9 mouse cellular contexts compared by ENCODE assay signal in genomic region chr19:53577025-53577800, GRCm38 (mm10). TPM values are rescaled to one million over a fixed set of nuclear protein-coding genes. Genes with fewer than 3 reads are reported as not detected.
DNase-seq lines count a peak whose midpoint lies in the region; ATAC-seq and TF ChIP-seq lines count a peak whose summit lies in the region.
"Had no signal": no experiment of that assay in that cellular context is flagged by ENCODE, and none has a peak within 500 bp of the region (broad histone marks: within the 10 kb centered on the region; RNA-seq: fewer than 3 reads in every experiment).

No protein-coding gene starts in this region.

- H3K4me1 ChIP-seq in heart, embryonic 12.5 days (replicated peaks) = peaks cover 40% of the 10 kb centered on the region
- H3K4me1 ChIP-seq in heart, adult 2 months (ENCODE audit: control insufficient read depth, insufficient read depth, low read length) = peaks cover 3% of the 10 kb centered on the region

- H3K36me3 ChIP-seq in heart, embryonic 12.5 days = no peaks in the 10 kb centered on the region
- H3K36me3 ChIP-seq in heart, adult 2 months (ENCODE audit: control insufficient read depth, insufficient read depth, low read length) = no peaks in the 10 kb centered on the region
- H3K36me3 ChIP-seq: hindbrain, embryonic 15.5 days had no signal

- no peak for TF ChIP-seq CTCF in heart, adult 2 months (IDR thresholded peaks at IDR 0.05)

- intact Hi-C loops in heart, adult 2 months (cut with DNase I) = loop anchor here (5.0 kb wide), 2 partner anchors 80 to 330 kb away; no protein-coding TSS in a partner anchor

- no peaks in the 10 kb centered on the region for H3K79me2 ChIP-seq in heart, adult 2 months (replicated peaks; ENCODE audit: control insufficient read depth, insufficient read depth, low read length)

- WGBS in heart, embryonic 12.5 days = 50% methylated on average over 11 of the region's 11 CpGs
- WGBS in heart, adult 2 months = 40% methylated on average over 11 of the region's 11 CpGs

- ATAC-seq in heart, embryonic 12.5 days (ENCODE audit: insufficient number of reproducible peaks, low FRiP score) = no peak

- H3K9me3 ChIP-seq in heart, embryonic 12.5 days (replicated peaks) = no peaks in the 10 kb centered on the region
- H3K9me3 ChIP-seq: hindbrain, embryonic 15.5 days had no signal

- TF ChIP-seq EP300 in heart, adult 2 months (IDR thresholded peaks at IDR 0.05; ENCODE audit: insufficient read depth, low read depth, low read length) = no peak

- no peak overlapping the region for H3K4me3 ChIP-seq in heart, embryonic 12.5 days
- no peak overlapping the region for H3K4me3 ChIP-seq in heart, adult 2 months
- H3K4me3 ChIP-seq: hindbrain, embryonic 15.5 days had no signal

- H3K9ac ChIP-seq in heart, embryonic 12.5 days = no peak overlapping the region; the same call in 1 of the 2 replicates
- no peak overlapping the region for H3K9ac ChIP-seq in heart, adult 2 months (ENCODE audit: low read depth, low read length)
- H3K9ac ChIP-seq: hindbrain, embryonic 15.5 days had no signal

- DNase-seq in heart, adult 2 months = no peak
- DNase-seq in thymus, postnatal 4 days = peak; percentile 5
- no peak for DNase-seq in thymus, postnatal 0 days (ENCODE audit: low spot score)
- DNase-seq in kidney, postnatal 10 days = peak; percentile 51
- DNase-seq in layer of hippocampus, adult 11-12 months (ENCODE audit: low spot score) = no peak
- no peak for DNase-seq in layer of hippocampus, postnatal 14 days (ENCODE audit: low spot score in 2 of 2)
- DNase-seq: right cerebral cortex, postnatal 14 days had no signal

- H3K27me3 ChIP-seq in heart, embryonic 12.5 days (replicated peaks) = no peaks in the 10 kb centered on the region
- no peaks in the 10 kb centered on the region for H3K27me3 ChIP-seq in heart, adult 2 months (ENCODE audit: control insufficient read depth, insufficient read depth, low read length)
- H3K27me3 ChIP-seq: hindbrain, embryonic 15.5 days had no signal

- peak overlapping the region; percentile 40 for H3K27ac ChIP-seq in heart, embryonic 12.5 days (ENCODE audit: poor library complexity, severe bottlenecking)
- H3K27ac ChIP-seq in heart, adult 2 months = no peak overlapping the region
- H3K27ac ChIP-seq: hindbrain, embryonic 15.5 days had no signal

- no peak overlapping the region; the same call in 1 of the 2 replicates for H3K4me2 ChIP-seq in heart, embryonic 12.5 days
- H3K4me2 ChIP-seq: hindbrain, embryonic 15.5 days had no signal

- TF ChIP-seq POLR2A in heart, adult 2 months (IDR thresholded peaks at IDR 0.05; ENCODE audit: insufficient read depth, low read depth, low read length) = no peak

RNA-seq across cellular contexts. Expression of gene Nutf2-ps1, which starts 11.7 kb away (rescaled TPM):
- polyA plus RNA-seq in heart, embryonic 12.5 days (2016; fragmentation: Nextera tagmentation; extraction: Ambion mirVana) = 314 and 321 TPM in 2 replicates
- 10 to 100 TPM; 65.8 to 74.1 TPM for total RNA-seq in heart, adult 2 months (2021)
- 155 and 162 TPM in 2 replicates for polyA plus RNA-seq in heart, adult 2 months (2012; rRNA removed)
- polyA plus RNA-seq in thymus, postnatal 0 days (2015; fragmentation: Nextera tagmentation; extraction: Ambion mirVana) = 267 and 304 TPM in 2 replicates
- total RNA-seq in layer of hippocampus, postnatal 14 days (2021) = 10 to 100 TPM; 29.8 to 45.3 TPM

RNA-seq across cellular contexts. Expression of gene Smc3, which starts 23.0 kb away (rescaled TPM):
- 45.6 and 47.1 TPM in 2 replicates for polyA plus RNA-seq in heart, embryonic 12.5 days (2016; fragmentation: Nextera tagmentation; extraction: Ambion mirVana)
- total RNA-seq in heart, adult 2 months (2021) = 10 to 100 TPM; 20.4 to 20.6 TPM
- 3.4 and 6.1 TPM in 2 replicates for polyA plus RNA-seq in heart, adult 2 months (2012; rRNA removed)
- 67.0 and 72.5 TPM in 2 replicates for polyA plus RNA-seq in thymus, postnatal 0 days (2015; fragmentation: Nextera tagmentation; extraction: Ambion mirVana)
- 10 to 100 TPM; 34.8 to 37.3 TPM for total RNA-seq in layer of hippocampus, postnatal 14 days (2021)

RNA-seq across cellular contexts. Expression of gene Dusp5, which starts 48.3 kb away (rescaled TPM):
- polyA plus RNA-seq in heart, embryonic 12.5 days (2016; fragmentation: Nextera tagmentation; extraction: Ambion mirVana) = 12.4 and 14.3 TPM in 2 replicates
- 1 to 10 TPM; 4.7 to 6.9 TPM for total RNA-seq in heart, adult 2 months (2021)
- polyA plus RNA-seq in heart, adult 2 months (2012; rRNA removed) = 7.5 and 7.6 TPM in 2 replicates
- polyA plus RNA-seq in thymus, postnatal 0 days (2015; fragmentation: Nextera tagmentation; extraction: Ambion mirVana) = 33.2 and 34.4 TPM in 2 replicates
- 10 to 100 TPM; 16.9 to 19.8 TPM for total RNA-seq in layer of hippocampus, postnatal 14 days (2021)

Comparison
In these comparisons a context has a peak if more than half of its experiments do, and no peak if none do; other contexts are left out.
1. DNase-seq: peak in thymus, postnatal 4 days (single experiment) and kidney, postnatal 10 days (single experiment); none in heart, adult 2 months (0 of 2), thymus, postnatal 0 days (single experiment), layer of hippocampus, adult 11-12 months (single experiment) and layer of hippocampus, postnatal 14 days (0 of 2).